Mouse (Mus musculus) liver, embryonic 16.5 days (tissue): ENCODE data around the gene Adrb1. TPM values are rescaled to one million over a fixed set of nuclear protein-coding genes. Genes with fewer than 3 reads are reported as not detected.
"Not testable (repeated sequence)": the region's sequence is repeated elsewhere in the genome, so short reads cannot be mapped to it uniquely, and the experiment has no call there.

Experiments
- ATAC-seq: fragments of 200-750 bp; cut with Nextera tagmentation; 2 replicates; pipeline ENCODE4 v1.8.0; 2017; ENCODE audit warnings: low read depth, mild to moderate bottlenecking, moderate number of reproducible peaks, moderate library complexity
- H3K27ac ChIP-seq: fragments of 300-500 bp; sonication (generic); 2 replicates; pipeline ENCODE4 v1.5.1; 2014; ENCODE audit warnings: mild to moderate bottlenecking, low read length
- H3K27me3 ChIP-seq: fragments of 300-500 bp; sonication (generic); 2 replicates; pipeline ENCODE4 v1.6.1; 2014; ENCODE audit warnings: low read depth, low read length, mixed read lengths; ENCODE audit not compliant: control insufficient read depth, insufficient read depth
- H3K36me3 ChIP-seq: fragments of 300-500 bp; sonication (generic); 2 replicates; pipeline ENCODE4 v1.6.1; 2014; ENCODE audit warnings: mild to moderate bottlenecking; ENCODE audit not compliant: control insufficient read depth, insufficient read depth
- H3K4me1 ChIP-seq: fragments of 300-500 bp; sonication (generic); 2 replicates; pipeline ENCODE4 v1.6.1; 2014; ENCODE audit warnings: low read depth, low read length, mixed read lengths; ENCODE audit not compliant: control insufficient read depth
- H3K4me2 ChIP-seq: fragments of 300-500 bp; sonication (generic); 2 replicates; pipeline ENCODE4 v1.6.1; 2014; ENCODE audit warnings: low read depth, low read length, mixed read lengths
- H3K4me3 ChIP-seq: fragments of 300-500 bp; sonication (generic); 2 replicates; pipeline ENCODE4 v1.5.1; 2014; ENCODE audit warnings: low read depth, mild to moderate bottlenecking, low read length
- H3K9ac ChIP-seq: fragments of 300-500 bp; sonication (generic); 2 replicates; pipeline ENCODE4 v1.6.1; 2014; ENCODE audit warnings: low read depth, low read length
- H3K9me3 ChIP-seq: fragments of 300-500 bp; sonication (generic); replicated peaks from 2 replicates; pipeline ENCODE4 v1.6.1; 2016; ENCODE audit warnings: low read length; ENCODE audit not compliant: control insufficient read depth
- WGBS: fragments of 180-500 bp; shearing (Covaris S2); extraction: QIAGEN DNeasy Blood & Tissue Kit; methylation state at CpG from one replicate; pipeline ENCODE4 v1.1.7; 2014; ENCODE audit not compliant: insufficient replicate concordance; 5-methylcytosine and 5-hydroxymethylcytosine counted together
- polyA plus RNA-seq: library from polyadenylated mRNA; unstranded; fragments of >200 nt; fragmentation: Nextera tagmentation; extraction: Ambion mirVana; gene quantifications from 2 replicates; pipeline ENCODE4 v1.2.1, GENCODE M21; 2015

Gene Adrb1
- polyA plus RNA-seq, 1 experiment from 2014 or later, result 0.19 TPM

DNA sequence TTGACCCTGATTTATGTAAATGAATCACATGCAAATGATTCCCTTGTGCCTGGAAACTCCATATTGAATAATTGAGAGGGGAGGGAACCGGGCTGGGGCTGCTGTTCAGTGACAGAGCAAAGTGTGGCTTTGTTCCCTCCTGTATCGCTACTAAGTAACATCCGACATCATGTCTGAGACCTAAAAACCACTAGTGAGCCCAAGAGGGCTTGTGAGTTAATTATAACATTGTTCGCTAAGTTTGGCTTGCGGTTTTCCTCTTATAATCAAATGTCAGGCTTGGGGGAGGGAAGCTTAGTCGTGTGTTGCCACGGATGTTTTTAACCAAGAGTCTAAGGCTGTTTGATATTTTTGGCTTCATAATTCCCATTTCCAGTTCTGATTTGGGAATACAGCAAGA is 50.2 kb downstream of the Adrb1 start:
- Histone ChIP-seq H3K9me3 (no peaks in the 10 kb centered on the region), H3K4me3 (no peak overlapping the region), H3K36me3 (no peaks in the 10 kb centered on the region), H3K4me1 (no peaks in the 10 kb centered on the region), H3K27ac (no peak overlapping the region), H3K9ac (no peak overlapping the region), H3K4me2 (no peak overlapping the region), H3K27me3 (peaks cover 21% of the 10 kb centered on the region)
- 53% methylated on average over 7 of the region's 7 CpGs for WGBS
- ATAC-seq, result no peak

DNA sequence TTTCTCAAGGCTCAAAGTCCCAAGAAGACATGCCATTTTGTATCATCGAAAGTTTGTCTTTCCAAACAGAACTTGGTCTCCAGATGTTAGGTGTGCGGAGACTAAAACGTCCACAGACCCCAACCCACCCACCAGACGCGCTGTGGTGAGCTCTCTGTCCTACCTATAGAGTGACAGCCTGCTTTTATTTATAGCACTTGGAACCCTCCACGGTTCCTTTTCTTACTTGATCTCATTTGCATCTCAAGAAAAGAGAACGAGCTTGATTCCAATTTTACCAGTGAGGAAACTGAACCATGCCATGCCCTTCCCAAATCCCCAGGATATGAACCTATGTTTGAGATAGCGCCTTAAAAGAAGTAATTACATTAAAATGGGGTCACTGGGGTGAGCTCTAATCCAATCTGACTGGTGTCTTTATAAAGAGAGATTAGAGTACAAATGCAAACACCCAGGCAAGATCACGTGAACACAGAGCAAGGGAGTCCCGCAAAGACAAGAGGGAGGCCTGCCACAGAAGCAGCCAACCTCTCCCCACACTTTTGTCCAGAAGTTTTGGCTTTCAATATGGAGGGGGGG is 51.5 kb downstream of the Adrb1 start:
- no peak overlapping the region for H3K4me2 ChIP-seq
- H3K27me3 ChIP-seq, result peaks cover 21% of the 10 kb centered on the region
- 55% methylated on average over 10 of the region's 10 CpGs for WGBS
- no peak overlapping the region for H3K4me3 ChIP-seq
- no peaks in the 10 kb centered on the region for H3K4me1 ChIP-seq
- no peak overlapping the region for H3K9ac ChIP-seq
- no peak overlapping the region for H3K27ac ChIP-seq
- ATAC-seq, result no peak
- H3K9me3 ChIP-seq, result no peaks in the 10 kb centered on the region
- H3K36me3 ChIP-seq, result no peaks in the 10 kb centered on the region

DNA sequence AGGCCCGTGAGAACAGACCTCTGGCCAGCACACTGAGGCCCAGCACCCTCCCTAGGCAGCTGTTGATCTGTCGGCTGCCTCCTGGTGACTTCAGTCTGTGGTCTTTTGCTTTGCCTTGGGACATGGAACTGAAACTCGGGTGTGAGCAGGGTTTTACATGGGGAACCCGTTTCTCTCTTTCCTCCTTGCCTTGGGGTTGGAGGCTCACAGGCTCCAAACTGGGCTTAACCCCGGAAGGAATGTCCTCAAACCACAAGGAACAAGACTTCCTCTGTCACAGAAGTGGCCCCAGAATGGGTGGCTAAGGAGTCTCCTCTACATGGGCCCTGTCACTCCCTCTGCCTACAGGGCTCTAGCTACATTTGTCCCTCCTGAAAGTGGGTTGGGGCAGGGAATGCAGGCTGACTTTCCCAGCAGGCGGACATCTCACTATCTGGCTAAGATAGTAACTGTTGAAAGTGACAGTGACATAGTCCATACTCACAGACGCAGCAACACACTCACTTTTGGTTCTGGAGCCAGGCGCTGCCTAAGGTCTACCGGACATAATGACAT is 52.5 kb downstream of the Adrb1 start:
- Histone ChIP-seq H3K4me1 (no peaks in the 10 kb centered on the region), H3K36me3 (no peaks in the 10 kb centered on the region), H3K4me2 (no peak overlapping the region), H3K4me3 (no peak overlapping the region), H3K27ac (no peak overlapping the region), H3K9me3 (no peaks in the 10 kb centered on the region), H3K9ac (no peak overlapping the region), H3K27me3 (peaks cover 21% of the 10 kb centered on the region)
- 47% methylated on average over 9 of the region's 9 CpGs for WGBS
- ATAC-seq, result 0 out of 2 replicates have a peak, but pooled peaks have one; percentile 43

DNA sequence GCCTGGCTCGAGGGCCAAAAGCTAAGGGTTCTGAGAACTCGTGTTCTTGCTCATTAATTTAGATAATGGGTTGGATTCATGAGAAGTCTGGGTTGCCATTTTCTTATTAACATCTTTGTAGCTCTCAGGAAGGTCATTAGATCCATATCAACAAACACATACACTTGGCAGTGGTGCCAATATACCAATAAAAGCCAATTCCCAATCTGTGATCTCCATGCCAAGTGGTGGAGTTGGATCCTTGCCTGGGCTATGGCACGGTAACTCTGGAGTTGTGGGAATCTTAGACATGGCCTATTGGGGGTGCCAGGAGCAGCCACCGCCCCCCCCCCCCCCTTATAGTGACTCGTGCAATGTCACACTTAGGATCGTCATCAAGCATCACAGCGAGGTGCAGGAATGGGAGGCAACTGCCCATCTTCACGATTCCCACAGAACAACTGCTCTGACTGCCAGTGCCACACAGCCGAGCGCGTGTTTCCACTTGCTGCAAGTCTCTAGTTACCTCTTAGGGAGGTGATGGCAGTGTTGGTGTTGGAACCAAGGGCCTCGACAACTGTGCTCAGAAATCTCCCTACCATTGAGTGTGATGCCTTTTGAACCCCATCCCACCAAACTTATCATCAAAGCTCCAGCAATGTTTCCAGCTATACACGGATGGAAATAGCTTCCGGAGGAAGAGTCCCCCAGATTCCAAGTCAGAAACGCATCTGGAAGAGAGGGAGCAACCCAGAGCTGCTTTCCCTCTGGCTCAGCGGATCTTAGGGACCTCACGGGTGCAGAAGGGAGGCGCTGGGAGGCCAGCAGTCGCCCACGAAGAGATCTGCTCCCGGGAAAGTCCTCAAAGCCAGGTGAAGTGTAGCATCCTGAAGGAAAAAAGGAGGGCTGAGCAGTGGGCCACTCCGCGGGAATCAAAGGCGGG is 53.2 kb downstream of the Adrb1 start:
- Histone ChIP-seq H3K9me3 (no peaks in the 10 kb centered on the region), H3K9ac (no peak overlapping the region), H3K27ac (no peak overlapping the region), H3K27me3 (peaks cover 21% of the 10 kb centered on the region), H3K4me1 (no peaks in the 10 kb centered on the region), H3K4me3 (no peak overlapping the region), H3K36me3 (no peaks in the 10 kb centered on the region), H3K4me2 (no peak overlapping the region)
- whole genome bisulfite sequencing, result 36% methylated on average over 24 of the region's 24 CpGs
- ATAC-seq, result no peak

DNA sequence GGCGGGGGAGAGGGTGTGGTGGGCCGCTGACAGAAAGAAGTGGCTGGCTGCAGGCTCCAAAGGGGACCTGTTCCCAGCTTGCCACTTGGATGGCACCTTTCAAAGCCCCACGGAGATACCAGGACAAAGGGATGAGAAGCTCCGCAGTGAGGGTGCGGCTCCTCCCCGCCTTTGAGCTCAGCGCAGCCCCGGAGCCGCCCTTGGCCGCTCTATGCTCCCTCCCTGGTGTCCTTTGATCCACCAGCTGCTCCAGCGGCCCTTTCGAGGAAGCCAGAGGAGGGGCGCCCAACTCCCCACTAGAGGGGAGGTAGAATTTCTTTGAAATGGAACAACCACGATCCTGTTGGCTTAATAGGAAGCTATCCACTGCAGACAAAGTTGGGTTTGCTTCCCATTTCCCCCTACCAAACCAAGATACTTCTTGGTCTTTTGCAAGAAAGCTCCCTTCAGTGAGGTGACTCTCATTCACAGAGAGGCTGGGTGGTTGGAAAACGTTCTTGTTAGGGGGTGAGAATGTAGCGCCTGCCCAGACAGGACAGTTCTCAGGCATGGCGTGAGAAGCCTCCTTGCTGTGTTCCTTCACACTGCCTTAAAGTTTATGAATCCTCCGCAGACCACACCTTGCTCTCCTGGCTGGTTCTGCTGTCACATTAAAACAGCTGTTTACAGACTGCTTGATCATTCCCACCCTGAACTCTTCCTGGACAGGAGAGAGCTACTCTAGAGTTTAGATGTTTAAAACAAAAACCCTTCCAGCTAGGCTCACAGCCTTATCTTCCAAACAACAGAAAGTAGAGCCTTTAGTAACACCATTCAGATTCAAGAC is 54.1 kb downstream of the Adrb1 start:
- Histone ChIP-seq H3K9ac (no peak overlapping the region), H3K9me3 (no peaks in the 10 kb centered on the region), H3K4me2 (no peak overlapping the region), H3K27ac (no peak overlapping the region), H3K36me3 (no peaks in the 10 kb centered on the region), H3K4me1 (no peaks in the 10 kb centered on the region), H3K27me3 (peaks cover 21% of the 10 kb centered on the region), H3K4me3 (no peak overlapping the region)
- 8% methylated on average over 18 of the region's 18 CpGs for WGBS
- no peak for ATAC-seq

DNA sequence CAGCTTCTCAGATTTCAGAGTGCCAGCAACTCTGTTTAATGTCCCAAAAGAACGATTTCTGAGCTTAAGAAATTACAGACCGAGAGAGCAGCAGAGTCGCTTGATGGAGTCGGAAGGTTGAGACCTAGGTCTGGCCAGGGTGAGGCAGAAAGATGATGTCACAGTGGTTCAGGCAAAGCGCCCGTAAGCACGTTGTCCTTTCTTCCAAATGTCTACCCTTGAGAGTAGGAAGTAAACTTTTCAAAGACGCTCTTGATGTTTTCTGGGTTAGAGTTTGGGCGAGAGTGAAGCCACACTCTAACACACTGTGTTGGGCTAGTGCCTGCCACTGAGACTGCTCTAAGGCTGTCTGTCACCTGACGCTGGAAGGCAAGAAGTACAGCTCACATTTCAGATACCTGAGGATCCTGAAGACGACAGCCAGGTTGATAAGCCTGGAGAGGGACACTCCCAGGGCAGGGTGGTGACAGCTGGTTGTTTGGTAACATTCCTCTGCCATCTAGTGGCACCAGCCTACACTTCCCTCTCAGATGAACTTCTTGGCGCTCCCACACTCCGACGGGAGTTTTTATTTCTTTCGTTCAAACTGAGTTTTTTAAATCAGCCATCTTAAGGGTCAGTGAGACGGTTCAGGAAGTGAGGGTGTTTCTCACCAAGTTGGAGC is 54.9 kb downstream of the Adrb1 start:
- Histone ChIP-seq H3K9ac (no peak overlapping the region), H3K27ac (no peak overlapping the region), H3K36me3 (no peaks in the 10 kb centered on the region), H3K27me3 (peaks cover 21% of the 10 kb centered on the region), H3K4me2 (no peak overlapping the region), H3K4me3 (no peak overlapping the region), H3K4me1 (no peaks in the 10 kb centered on the region), H3K9me3 (no peaks in the 10 kb centered on the region)
- WGBS, result 22% methylated on average over 16 of the region's 16 CpGs
- no peak; the same call in 1 of the 2 replicates for ATAC-seq

DNA sequence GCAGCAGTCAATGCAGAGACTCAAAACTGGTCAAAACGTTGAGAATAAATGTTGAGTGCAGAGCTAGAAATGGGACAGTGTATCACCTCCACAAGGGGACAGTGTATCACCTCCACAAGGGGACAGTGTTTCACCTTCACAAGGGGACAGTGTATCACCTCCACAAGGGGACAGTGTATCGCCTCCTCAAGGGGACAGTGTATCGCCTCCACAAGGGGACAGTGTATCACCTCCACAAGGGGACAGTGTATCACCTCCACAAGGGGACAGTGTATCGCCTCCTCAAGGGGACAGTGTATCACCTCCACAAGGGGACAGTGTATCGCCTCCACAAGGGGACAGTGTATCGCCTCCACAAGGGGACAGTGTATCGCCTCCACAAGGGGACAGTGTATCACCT is 56.5 kb downstream of the Adrb1 start:
- H3K27me3 ChIP-seq, result peaks cover 21% of the 10 kb centered on the region
- not testable (repeated sequence) for H3K9me3 ChIP-seq, H3K4me2 ChIP-seq, H3K27ac ChIP-seq, ATAC-seq, H3K9ac ChIP-seq, H3K4me1 ChIP-seq, H3K4me3 ChIP-seq, H3K36me3 ChIP-seq
- WGBS, result 80% methylated on average over 7 of the region's 7 CpGs
